Mouse (Mus musculus): ENCODE results near the gene Ptgs1.

DNA sequence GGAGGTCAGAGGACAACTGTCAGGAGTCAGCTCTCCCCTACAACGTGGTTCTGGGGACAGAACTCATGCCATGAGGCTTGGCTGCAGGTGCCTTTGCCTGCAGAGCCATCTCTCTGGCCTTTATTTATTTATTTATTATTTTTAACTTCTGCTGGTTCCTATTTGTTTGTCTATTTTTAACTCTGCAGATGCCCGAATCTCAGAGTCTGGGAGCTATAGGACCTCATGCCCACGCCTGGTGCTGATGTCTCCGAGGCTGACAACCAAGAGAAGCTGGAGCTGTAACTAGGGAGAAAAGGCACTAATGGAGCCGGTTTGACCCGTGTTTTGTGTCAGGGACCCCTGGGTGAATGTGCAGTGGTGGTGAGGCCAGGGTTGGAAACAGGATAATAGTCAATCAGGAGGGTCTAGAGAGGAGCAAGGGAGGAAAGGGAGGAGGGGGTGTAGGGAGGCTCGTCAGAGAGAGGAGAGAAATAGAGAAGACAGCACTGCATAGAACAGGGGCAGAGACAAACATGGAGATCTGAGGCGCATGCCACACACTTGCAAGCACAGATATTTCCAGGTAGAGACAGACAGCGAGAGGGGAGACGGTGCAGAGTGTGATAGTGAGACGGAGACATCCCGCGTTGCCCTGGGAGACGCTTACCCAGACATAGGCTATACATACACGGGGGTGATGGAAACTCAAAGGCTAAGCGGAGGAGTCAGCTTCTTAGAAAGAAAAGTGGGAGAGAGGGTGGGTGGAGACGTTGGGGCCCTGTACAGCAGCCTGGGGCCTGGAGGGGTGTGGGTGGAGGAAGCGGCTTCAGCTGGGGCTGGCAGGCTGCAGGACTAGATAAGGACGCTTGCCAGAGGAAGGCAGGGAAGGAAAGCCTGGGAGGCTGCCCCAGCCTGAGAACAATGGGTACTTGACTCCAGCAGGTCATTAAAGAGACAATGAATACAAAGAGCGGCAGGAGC lies 32.0 kb upstream of the Ptgs1 start:
- TF ChIP-seq CTCF (IDR thresholded peaks at IDR 0.05; ENCODE audit: low read depth, low read length), result no peak
- no peak for TF ChIP-seq POLR2AphosphoS5 (IDR thresholded peaks at IDR 0.05; ENCODE audit: insufficient replicate concordance, low read depth, low read length)
